Mouse (Mus musculus) frontal cortex, postnatal 36 days (tissue): Measurements from ENCODE around the gene Cfap61.

Experiments used
- DNase-seq, 2 experiments: peaks; one replicate each; pipeline ENCODE4 v3.0.0; 2022; ENCODE audit warnings: low spot score in 2 of 2

The Cfap61 gene

GRCm38 (mm10) chr2:146257037-146257436, 322.5 kb downstream of the Cfap61 start:
- DNase-seq = no peak

GRCm38 (mm10) chr2:146257609-146258008, 323.0 kb downstream of the Cfap61 start:
- DNase-seq = no peak

- DNase-seq = peak; percentile 50 to 64
Observed at GRCm38 (mm10) chr2:146258736-146259469, 324.3 kb downstream of the Cfap61 start.

GRCm38 (mm10) chr2:146259787-146260560, 325.4 kb downstream of the Cfap61 start:
- DNase-seq = no peak

GRCm38 (mm10) chr2:146261146-146261545, 326.6 kb downstream of the Cfap61 start:
- no peak for DNase-seq

GRCm38 (mm10) chr2:146262215-146262614, 327.6 kb downstream of the Cfap61 start:
- no peak for DNase-seq

- DNase-seq = no peak
Observed at GRCm38 (mm10) chr2:146262966-146263365, 328.4 kb downstream of the Cfap61 start.
